Mouse (Mus musculus): ENCODE measurements around the gene Ifnb1.
A peak's percentile ranks its signal among the peaks of the same experiment; 100 is the strongest.

Gene Ifnb1

DNA sequence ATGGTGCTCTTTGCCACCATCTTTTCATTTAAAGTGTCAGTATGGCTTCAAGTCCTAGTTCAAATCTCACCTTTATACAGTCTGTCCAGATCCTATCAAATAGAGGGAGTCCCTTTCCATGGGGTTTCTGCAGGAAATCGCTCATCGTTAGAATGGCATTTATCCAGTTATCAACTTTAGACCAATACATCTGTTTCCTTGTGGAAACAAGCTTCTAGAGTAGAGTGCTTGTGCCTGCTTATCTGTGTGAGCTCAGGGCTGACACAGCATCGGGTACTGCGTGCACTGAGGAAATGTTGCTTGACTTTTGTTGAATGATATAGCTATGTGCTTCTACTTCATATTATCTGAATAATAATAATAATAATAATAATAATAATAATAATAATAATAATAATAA lies 8.8 kb downstream of the Ifnb1 start:
- DNase-seq (ENCODE audit: extremely low read depth, insufficient read length, low spot score) = no peak

DNA sequence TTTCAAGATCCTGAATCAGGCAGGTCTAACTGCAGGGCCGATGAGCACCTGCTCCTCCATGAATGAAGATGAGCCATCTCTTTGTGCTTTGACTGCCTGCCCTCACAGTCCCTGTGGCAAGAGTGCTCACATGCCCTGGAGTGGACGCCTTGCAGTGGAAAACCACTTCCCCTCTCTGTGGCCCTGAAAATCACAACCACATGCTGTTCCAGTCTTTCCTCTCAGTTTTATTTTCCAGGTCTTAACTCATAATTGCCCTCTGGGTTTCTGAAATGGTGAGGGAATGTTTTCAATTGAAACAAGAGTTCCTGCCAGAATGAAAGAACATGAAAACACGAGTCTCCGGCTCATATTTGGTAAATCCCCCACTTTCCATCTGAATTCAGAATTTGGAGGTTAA lies 18.8 kb downstream of the Ifnb1 start:
- no peak for DNase-seq (ENCODE audit: extremely low read depth, insufficient read length, low spot score)

- DNase-seq (ENCODE audit: extremely low read depth, insufficient read length, low spot score) = no peak
Measured at GRCm38 (mm10) chr4:88501247-88501646, 21.3 kb downstream of the Ifnb1 start.

GRCm38 (mm10) chr4:88496321-88497018 lies 26.1 kb downstream of the Ifnb1 start:
- DNase-seq (ENCODE audit: extremely low read depth, insufficient read length, low spot score) = no peak

DNA sequence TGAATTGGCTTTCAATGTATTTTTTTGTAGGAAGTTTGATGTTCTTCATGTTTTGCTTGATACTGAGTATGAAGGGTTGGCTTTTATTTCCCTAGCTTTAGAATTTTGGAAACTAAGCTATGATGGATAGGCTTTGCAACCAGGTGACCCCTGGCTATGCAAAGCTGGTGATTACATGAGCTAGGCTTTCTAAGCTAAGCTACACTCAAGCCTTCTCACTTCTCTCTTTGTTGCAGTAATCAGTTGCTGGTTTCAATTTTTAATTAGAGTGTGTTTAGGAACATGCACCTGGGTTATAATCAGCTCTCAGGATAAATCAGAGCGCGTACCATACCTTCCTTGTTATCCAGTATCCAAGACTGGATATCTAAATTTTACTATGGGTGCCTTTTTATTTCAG lies 33.0 kb downstream of the Ifnb1 start:
- no peak for DNase-seq (ENCODE audit: extremely low read depth, insufficient read length, low spot score)

GRCm38 (mm10) chr4:88488107-88488506 lies 34.5 kb downstream of the Ifnb1 start:
- no peak for DNase-seq (ENCODE audit: extremely low read depth, insufficient read length, low spot score)

GRCm38 (mm10) chr4:88480130-88480529 lies 42.4 kb downstream of the Ifnb1 start:
- no peak for DNase-seq (ENCODE audit: extremely low read depth, insufficient read length, low spot score)

GRCm38 (mm10) chr4:88478809-88479186 lies 43.8 kb downstream of the Ifnb1 start:
- no peak for DNase-seq (ENCODE audit: extremely low read depth, insufficient read length, low spot score)

GRCm38 (mm10) chr4:88478177-88478808 lies 44.3 kb downstream of the Ifnb1 start:
- DNase-seq (ENCODE audit: extremely low read depth, insufficient read length, low spot score) = peak; percentile 45

GRCm38 (mm10) chr4:88476511-88477210 lies 45.9 kb downstream of the Ifnb1 start:
- peak; percentile 57 for DNase-seq (ENCODE audit: extremely low read depth, insufficient read length, low spot score)

GRCm38 (mm10) chr4:88476084-88476483 lies 46.5 kb downstream of the Ifnb1 start:
- no peak for DNase-seq (ENCODE audit: extremely low read depth, insufficient read length, low spot score)
